Mouse (Mus musculus) hindbrain, embryonic 12.5 days (tissue): ENCODE results near the gene S100a11. TPM values are rescaled to one million over a fixed set of nuclear protein-coding genes. Genes with fewer than 3 reads are reported as not detected.
A peak's percentile ranks its signal among the peaks of the same experiment; 100 is the strongest.

Source experiments
- ATAC-seq: fragments of 200-750 bp; cut with Nextera tagmentation; 2 replicates; pipeline ENCODE4 v1.8.0; 2017; ENCODE audit warnings: moderate TSS enrichment; ENCODE audit not compliant: low FRiP score
- H3K27ac ChIP-seq: fragments of 300-500 bp; sonication (generic); 2 replicates; pipeline ENCODE4 v1.5.1; 2016; ENCODE audit warnings: mild to moderate bottlenecking
- H3K27me3 ChIP-seq: fragments of 300-500 bp; sonication (generic); 2 replicates; pipeline ENCODE4 v1.6.1; 2016; ENCODE audit warnings: mild to moderate bottlenecking
- H3K36me3 ChIP-seq: fragments of 300-500 bp; sonication (generic); 2 replicates; pipeline ENCODE4 v1.6.1; 2016; ENCODE audit warnings: mild to moderate bottlenecking
- H3K4me1 ChIP-seq: fragments of 300-500 bp; sonication (generic); 2 replicates; pipeline ENCODE4 v1.6.1; 2016
- H3K4me2 ChIP-seq: fragments of 300-500 bp; sonication (generic); replicated peaks from 2 replicates; pipeline ENCODE4 v1.6.1; 2016; ENCODE audit warnings: mild to moderate bottlenecking
- H3K4me3 ChIP-seq: fragments of 300-500 bp; sonication (generic); 2 replicates; pipeline ENCODE4 v1.5.1; 2016; ENCODE audit warnings: mild to moderate bottlenecking
- H3K9ac ChIP-seq: fragments of 300-500 bp; sonication (generic); 2 replicates; pipeline ENCODE4 v1.6.1; 2016; ENCODE audit warnings: mild to moderate bottlenecking, moderate library complexity
- H3K9me3 ChIP-seq: fragments of 300-500 bp; sonication (generic); replicated peaks from 2 replicates; pipeline ENCODE4 v1.6.1; 2016; ENCODE audit warnings: mild to moderate bottlenecking
- WGBS: fragments of 180-500 bp; shearing (Covaris S2); methylation state at CpG from one replicate; pipeline ENCODE4 v1.1.7; 2016; 5-methylcytosine and 5-hydroxymethylcytosine counted together
- polyA plus RNA-seq: library from polyadenylated mRNA; unstranded; fragments of >200 nt; fragmentation: Nextera tagmentation; extraction: Ambion mirVana; gene quantifications from 2 replicates; pipeline ENCODE4 v1.2.1, GENCODE M21; 2016

The S100a11 gene
- polyA plus RNA-seq, 1 experiment from 2014 or later: 628 TPM

GRCm38 (mm10) chr3:93505960-93506863 is 14.1 kb upstream of the S100a11 start:
- Histone ChIP-seq H3K27me3 (no peaks in the 10 kb centered on the region), H3K9me3 (peaks cover 5% of the 10 kb centered on the region; the same call in 1 of the 2 replicates), H3K9ac (no peak overlapping the region), H3K36me3 (no peaks in the 10 kb centered on the region), H3K4me2 (no peak overlapping the region), H3K4me1 (no peaks in the 10 kb centered on the region), H3K27ac (no peak overlapping the region), H3K4me3 (no peak overlapping the region)
- no peak for ATAC-seq
- 46% methylated on average over 30 of the region's 30 CpGs for WGBS

- ATAC-seq: no peak
- Histone ChIP-seq H3K4me2 (no peak overlapping the region), H3K4me1 (no peaks in the 10 kb centered on the region), H3K27ac (no peak overlapping the region), H3K4me3 (no peak overlapping the region), H3K9me3 (peaks cover 5% of the 10 kb centered on the region; the same call in 1 of the 2 replicates), H3K9ac (no peak overlapping the region), H3K36me3 (no peaks in the 10 kb centered on the region), H3K27me3 (no peaks in the 10 kb centered on the region)
- WGBS: 73% methylated on average over 5 of the region's 5 CpGs
Observed at GRCm38 (mm10) chr3:93506881-93507325, 13.4 kb upstream of the S100a11 start.

- Histone ChIP-seq H3K27me3 (no peaks in the 10 kb centered on the region), H3K9ac (no peak overlapping the region), H3K4me3 (no peak overlapping the region), H3K27ac (no peak overlapping the region), H3K9me3 (no peaks in the 10 kb centered on the region), H3K4me1 (no peaks in the 10 kb centered on the region), H3K36me3 (no peaks in the 10 kb centered on the region), H3K4me2 (no peak overlapping the region)
- no peak for ATAC-seq
- WGBS: 73% methylated on average over 1 of the region's 1 CpGs
Observed at GRCm38 (mm10) chr3:93509301-93509700, 11.0 kb upstream of the S100a11 start.

- WGBS: 83% methylated on average over 1 of the region's 1 CpGs
- Histone ChIP-seq H3K9ac (no peak overlapping the region), H3K27ac (no peak overlapping the region), H3K36me3 (no peaks in the 10 kb centered on the region), H3K27me3 (no peaks in the 10 kb centered on the region), H3K4me2 (no peak overlapping the region), H3K9me3 (no peaks in the 10 kb centered on the region), H3K4me3 (no peak overlapping the region), H3K4me1 (no peaks in the 10 kb centered on the region)
- ATAC-seq: no peak
Observed at GRCm38 (mm10) chr3:93511036-93511435, 9.3 kb upstream of the S100a11 start.

GRCm38 (mm10) chr3:93511801-93512200 is 8.5 kb upstream of the S100a11 start:
- no peak overlapping the region for H3K4me2 ChIP-seq
- H3K4me3 ChIP-seq: no peak overlapping the region
- no peaks in the 10 kb centered on the region for H3K4me1 ChIP-seq
- no peaks in the 10 kb centered on the region for H3K9me3 ChIP-seq
- no peak overlapping the region for H3K9ac ChIP-seq
- H3K36me3 ChIP-seq: no peaks in the 10 kb centered on the region
- H3K27me3 ChIP-seq: no peaks in the 10 kb centered on the region
- ATAC-seq: no peak
- 93% methylated on average over 1 of the region's 1 CpGs for WGBS
- H3K27ac ChIP-seq: no peak overlapping the region

- no peak for ATAC-seq
- H3K27ac ChIP-seq: no peak overlapping the region
- H3K4me2 ChIP-seq: no peak overlapping the region
- H3K36me3 ChIP-seq: no peaks in the 10 kb centered on the region
- H3K4me1 ChIP-seq: no peaks in the 10 kb centered on the region
- no peak overlapping the region for H3K4me3 ChIP-seq
- 84% methylated on average over 7 of the region's 7 CpGs for WGBS
- no peak overlapping the region for H3K9ac ChIP-seq
- no peaks in the 10 kb centered on the region for H3K9me3 ChIP-seq
- H3K27me3 ChIP-seq: no peaks in the 10 kb centered on the region
Observed at GRCm38 (mm10) chr3:93512386-93513101, 7.7 kb upstream of the S100a11 start.

- Histone ChIP-seq H3K9ac (no peak overlapping the region), H3K4me1 (no peaks in the 10 kb centered on the region), H3K27ac (no peak overlapping the region), H3K4me3 (no peak overlapping the region), H3K36me3 (no peaks in the 10 kb centered on the region), H3K27me3 (no peaks in the 10 kb centered on the region), H3K4me2 (no peak overlapping the region), H3K9me3 (no peaks in the 10 kb centered on the region)
- WGBS: 90% methylated on average over 3 of the region's 3 CpGs
- no peak for ATAC-seq
Observed at GRCm38 (mm10) chr3:93514628-93515027, 5.7 kb upstream of the S100a11 start.

GRCm38 (mm10) chr3:93517343-93517742 is 2.9 kb upstream of the S100a11 start:
- Histone ChIP-seq H3K36me3 (no peaks in the 10 kb centered on the region), H3K4me1 (peaks cover 9% of the 10 kb centered on the region), H3K27me3 (no peaks in the 10 kb centered on the region), H3K4me2 (no peak overlapping the region), H3K27ac (no peak overlapping the region), H3K4me3 (no peak overlapping the region), H3K9ac (no peak overlapping the region), H3K9me3 (no peaks in the 10 kb centered on the region)
- ATAC-seq: no peak
- WGBS: 98% methylated on average over 2 of the region's 2 CpGs

GRCm38 (mm10) chr3:93519856-93520329 is 395 bp upstream of the S100a11 start:
- peak overlapping the region; percentile 47 for H3K4me3 ChIP-seq

GRCm38 (mm10) chr3:93521462-93522057 is 1.3 kb downstream of the S100a11 start:
- Histone ChIP-seq H3K4me2 (peak overlapping the region; percentile 69), H3K9me3 (no peaks in the 10 kb centered on the region), H3K4me1 (peaks cover 9% of the 10 kb centered on the region), H3K27ac (no peak overlapping the region), H3K36me3 (no peaks in the 10 kb centered on the region), H3K27me3 (no peaks in the 10 kb centered on the region), H3K4me3 (0 out of 2 replicates have a peak overlapping the region, but pooled peaks have one; percentile 47), H3K9ac (no peak overlapping the region)
- no peak for ATAC-seq
- 76% methylated on average over 8 of the region's 8 CpGs for WGBS

More at GRCm38 (mm10) chr3:93519856-93520329, 395 bp upstream of the S100a11 start:
- peak; percentile 55 for ATAC-seq
- Histone ChIP-seq H3K4me2 (peak overlapping the region; percentile 69), H3K9me3 (no peaks in the 10 kb centered on the region), H3K9ac (no peak overlapping the region; the same call in 1 of the 2 replicates), H3K27me3 (no peaks in the 10 kb centered on the region), H3K4me1 (peaks cover 9% of the 10 kb centered on the region), H3K36me3 (no peaks in the 10 kb centered on the region), H3K27ac (no peak overlapping the region)
- WGBS: 57% methylated on average over 5 of the region's 5 CpGs

- 45% methylated on average over 7 of the region's 7 CpGs for WGBS
- H3K4me1 ChIP-seq: peaks cover 9% of the 10 kb centered on the region
- no peak overlapping the region for H3K27ac ChIP-seq
- no peak overlapping the region for H3K4me2 ChIP-seq
- no peak overlapping the region for H3K9ac ChIP-seq
- no peaks in the 10 kb centered on the region for H3K36me3 ChIP-seq
- no peak overlapping the region for H3K4me3 ChIP-seq
- no peaks in the 10 kb centered on the region for H3K9me3 ChIP-seq
- H3K27me3 ChIP-seq: no peaks in the 10 kb centered on the region
- ATAC-seq: no peak
Observed at GRCm38 (mm10) chr3:93522611-93523010, 2.3 kb downstream of the S100a11 start.

GRCm38 (mm10) chr3:93527300-93527699 is 7.0 kb downstream of the S100a11 start:
- WGBS: 86% methylated on average over 3 of the region's 3 CpGs
- H3K4me1 ChIP-seq: no peaks in the 10 kb centered on the region
- H3K9ac ChIP-seq: no peak overlapping the region
- H3K4me2 ChIP-seq: no peak overlapping the region
- no peak overlapping the region for H3K27ac ChIP-seq
- ATAC-seq: no peak
- no peak overlapping the region for H3K4me3 ChIP-seq
- H3K9me3 ChIP-seq: no peaks in the 10 kb centered on the region
- H3K27me3 ChIP-seq: no peaks in the 10 kb centered on the region
- H3K36me3 ChIP-seq: no peaks in the 10 kb centered on the region
